Mouse (Mus musculus) E14TG2a.4 (cell line): ENCODE results near the gene Zfp503.

Experiments
- CTCF ChIP-seq: conservative IDR thresholded peaks from 2 replicates; pipeline ENCODE4 v1.5.1; 2014; ENCODE audit warnings: low read length
- POU5F1 ChIP-seq: IDR thresholded peaks from 2 replicates; pipeline ENCODE4 v1.6.1; 2014; ENCODE audit warnings: low read length, borderline replicate concordance

- no peak for TF ChIP-seq CTCF
- TF ChIP-seq POU5F1 = no peak
Observed at GRCm38 (mm10) chr14:21990321-21991021, 1.1 kb upstream of the Zfp503 start.
